Mouse (Mus musculus): ENCODE data around the gene Ccnd3. TPM values are rescaled to one million over a fixed set of nuclear protein-coding genes. Genes with fewer than 3 reads are reported as not detected.

Gene Ccnd3
- polyA plus RNA-seq, 1 experiment = 1,622 TPM

- DNase-seq = no peak
- Histone ChIP-seq H3K27ac (ENCODE audit: control insufficient read depth, insufficient read depth, low read length) (no peak overlapping the region), H3K27me3 (ENCODE audit: control insufficient read depth, insufficient read depth, low read length) (no peaks in the 10 kb centered on the region), H3K36me3 (ENCODE audit: control insufficient read depth, insufficient read depth, low read length) (peaks cover 83% of the 10 kb centered on the region), H3K4me3 (ENCODE audit: control insufficient read depth, insufficient read depth, low read length) (no peak overlapping the region), H3K4me1 (replicated peaks; ENCODE audit: control insufficient read depth, insufficient read depth, low read length) (peaks cover 10% of the 10 kb centered on the region)
- WGBS = 97% methylated on average over 6 of the region's 6 CpGs
- TF ChIP-seq CTCF (IDR thresholded peaks at IDR 0.05; ENCODE audit: borderline replicate concordance, control insufficient read depth, extremely low read depth, insufficient read depth, low read length, poor library complexity) = no peak
- no peak for TF ChIP-seq POLR2A (IDR thresholded peaks at IDR 0.05; ENCODE audit: control insufficient read depth, extremely low read depth, insufficient read depth, low read length, poor library complexity)
Measured at GRCm38 (mm10) chr17:47578655-47579054, 73.8 kb downstream of the Ccnd3 start.

- H3K36me3 ChIP-seq (ENCODE audit: control insufficient read depth, insufficient read depth, low read length) = peaks cover 89% of the 10 kb centered on the region
- no peak for DNase-seq
- H3K27me3 ChIP-seq (ENCODE audit: control insufficient read depth, insufficient read depth, low read length) = no peaks in the 10 kb centered on the region
- no peak overlapping the region for H3K27ac ChIP-seq (ENCODE audit: control insufficient read depth, insufficient read depth, low read length)
- 0 out of 2 replicates have a peak, but pooled peaks cover 3% of the 10 kb centered on the region for H3K4me1 ChIP-seq (replicated peaks; ENCODE audit: control insufficient read depth, insufficient read depth, low read length)
- H3K4me3 ChIP-seq (ENCODE audit: control insufficient read depth, insufficient read depth, low read length) = no peak overlapping the region
- no peak for TF ChIP-seq POLR2A (IDR thresholded peaks at IDR 0.05; ENCODE audit: control insufficient read depth, extremely low read depth, insufficient read depth, low read length, poor library complexity)
- TF ChIP-seq CTCF (IDR thresholded peaks at IDR 0.05; ENCODE audit: borderline replicate concordance, control insufficient read depth, extremely low read depth, insufficient read depth, low read length, poor library complexity) = no peak
- WGBS = 95% methylated on average over 4 of the region's 4 CpGs
Measured at GRCm38 (mm10) chr17:47580962-47581361, 76.1 kb downstream of the Ccnd3 start.

- H3K27me3 ChIP-seq (ENCODE audit: control insufficient read depth, insufficient read depth, low read length) = no peaks in the 10 kb centered on the region
Measured at GRCm38 (mm10) chr17:47588517-47588916, 83.7 kb downstream of the Ccnd3 start.

GRCm38 (mm10) chr17:47591073-47591472 lies 86.2 kb downstream of the Ccnd3 start:
- DNase-seq = no peak
- TF ChIP-seq CTCF (IDR thresholded peaks at IDR 0.05; ENCODE audit: borderline replicate concordance, control insufficient read depth, extremely low read depth, insufficient read depth, low read length, poor library complexity) (no peak), POLR2A (IDR thresholded peaks at IDR 0.05; ENCODE audit: control insufficient read depth, extremely low read depth, insufficient read depth, low read length, poor library complexity) (no peak)
- peaks cover 27% of the 10 kb centered on the region for H3K36me3 ChIP-seq (ENCODE audit: control insufficient read depth, insufficient read depth, low read length)
- no peak overlapping the region for H3K27ac ChIP-seq (ENCODE audit: control insufficient read depth, insufficient read depth, low read length)
- H3K4me3 ChIP-seq (ENCODE audit: control insufficient read depth, insufficient read depth, low read length) = no peak overlapping the region
- WGBS = 93% methylated on average over 3 of the region's 3 CpGs
- H3K27me3 ChIP-seq (ENCODE audit: control insufficient read depth, insufficient read depth, low read length) = no peaks in the 10 kb centered on the region
- H3K4me1 ChIP-seq (replicated peaks; ENCODE audit: control insufficient read depth, insufficient read depth, low read length) = peaks cover 20% of the 10 kb centered on the region

More at GRCm38 (mm10) chr17:47588517-47588916, 83.7 kb downstream of the Ccnd3 start:
- no peak for TF ChIP-seq POLR2A (IDR thresholded peaks at IDR 0.05; ENCODE audit: control insufficient read depth, extremely low read depth, insufficient read depth, low read length, poor library complexity)
- TF ChIP-seq CTCF (IDR thresholded peaks at IDR 0.05; ENCODE audit: borderline replicate concordance, control insufficient read depth, extremely low read depth, insufficient read depth, low read length, poor library complexity) = no peak
- Histone ChIP-seq H3K36me3 (ENCODE audit: control insufficient read depth, insufficient read depth, low read length) (peaks cover 41% of the 10 kb centered on the region), H3K4me3 (ENCODE audit: control insufficient read depth, insufficient read depth, low read length) (no peak overlapping the region), H3K27ac (ENCODE audit: control insufficient read depth, insufficient read depth, low read length) (no peak overlapping the region), H3K4me1 (replicated peaks; ENCODE audit: control insufficient read depth, insufficient read depth, low read length) (peaks cover 10% of the 10 kb centered on the region; the same call in 1 of the 2 replicates)
- DNase-seq = no peak
- 97% methylated on average over 8 of the region's 8 CpGs for WGBS

- peak overlapping the region; percentile 92 for H3K4me3 ChIP-seq (ENCODE audit: control insufficient read depth, insufficient read depth, low read length)
- no peaks in the 10 kb centered on the region for H3K27me3 ChIP-seq (ENCODE audit: control insufficient read depth, insufficient read depth, low read length)
- DNase-seq = peak; percentile 96
- H3K27ac ChIP-seq (ENCODE audit: control insufficient read depth, insufficient read depth, low read length) = peak overlapping the region; percentile 94
- TF ChIP-seq POLR2A (IDR thresholded peaks at IDR 0.05; ENCODE audit: control insufficient read depth, extremely low read depth, insufficient read depth, low read length, poor library complexity) (peak; percentile 90), CTCF (IDR thresholded peaks at IDR 0.05; ENCODE audit: borderline replicate concordance, control insufficient read depth, extremely low read depth, insufficient read depth, low read length, poor library complexity) (peak; percentile 34; the same call in 1 of the 2 replicates)
- peaks cover 41% of the 10 kb centered on the region for H3K4me1 ChIP-seq (replicated peaks; ENCODE audit: control insufficient read depth, insufficient read depth, low read length)
- H3K36me3 ChIP-seq (ENCODE audit: control insufficient read depth, insufficient read depth, low read length) = peaks cover 36% of the 10 kb centered on the region
- under 1% methylated on average over 62 of the region's 63 CpGs for WGBS
Measured at GRCm38 (mm10) chr17:47593215-47593853, 88.5 kb downstream of the Ccnd3 start.

- 0% methylated on average over 13 of the region's 13 CpGs for WGBS
- H3K27me3 ChIP-seq (ENCODE audit: control insufficient read depth, insufficient read depth, low read length) = no peaks in the 10 kb centered on the region
- H3K27ac ChIP-seq (ENCODE audit: control insufficient read depth, insufficient read depth, low read length) = peak overlapping the region; percentile 94
- H3K4me1 ChIP-seq (replicated peaks; ENCODE audit: control insufficient read depth, insufficient read depth, low read length) = peaks cover 46% of the 10 kb centered on the region
- peaks cover 40% of the 10 kb centered on the region for H3K36me3 ChIP-seq (ENCODE audit: control insufficient read depth, insufficient read depth, low read length)
- peak overlapping the region; percentile 92 for H3K4me3 ChIP-seq (ENCODE audit: control insufficient read depth, insufficient read depth, low read length)
- TF ChIP-seq POLR2A (IDR thresholded peaks at IDR 0.05; ENCODE audit: control insufficient read depth, extremely low read depth, insufficient read depth, low read length, poor library complexity) = no peak
- no peak for TF ChIP-seq CTCF (IDR thresholded peaks at IDR 0.05; ENCODE audit: borderline replicate concordance, control insufficient read depth, extremely low read depth, insufficient read depth, low read length, poor library complexity)
- DNase-seq = peak; percentile 33
Measured at GRCm38 (mm10) chr17:47593854-47594182, 89.0 kb downstream of the Ccnd3 start.

Data from thymus, adult 2 months (tissue).